Mouse (Mus musculus) thymus, adult 18-20 months (tissue): ENCODE results near the gene Mxd4.

ENCODE experiments used
- DNase-seq, 2 experiments: peaks; one replicate each; pipeline ENCODE4 v3.0.0; 2022; ENCODE audit warnings: mixed read lengths in 2 of 2

Mxd4 gene

GRCm38 (mm10) chr5:34196423-34196822 lies 8.9 kb upstream of the Mxd4 start:
- peak; percentile 85 to 93 for DNase-seq

- DNase-seq = no peak
Observed at GRCm38 (mm10) chr5:34195786-34196185, 8.3 kb upstream of the Mxd4 start.

- peak in 1 of 2 experiments; percentile 41 for DNase-seq
Observed at GRCm38 (mm10) chr5:34194975-34195662, 7.6 kb upstream of the Mxd4 start.

GRCm38 (mm10) chr5:34194426-34194825 lies 6.9 kb upstream of the Mxd4 start:
- no peak for DNase-seq

- no peak for DNase-seq
Observed at GRCm38 (mm10) chr5:34191843-34192242, 4.3 kb upstream of the Mxd4 start.

- peak in 1 of 2 experiments; percentile 24 for DNase-seq
Observed at GRCm38 (mm10) chr5:34191021-34191420, 3.5 kb upstream of the Mxd4 start.

- DNase-seq = no peak
Observed at GRCm38 (mm10) chr5:34189521-34189920, 2.0 kb upstream of the Mxd4 start.

- DNase-seq = no peak
Observed at GRCm38 (mm10) chr5:34188856-34189255, 1.3 kb upstream of the Mxd4 start.

GRCm38 (mm10) chr5:34186961-34187391 lies 544 bp downstream of the Mxd4 start:
- peak; percentile 42 to 46 for DNase-seq

GRCm38 (mm10) chr5:34186391-34186790 lies 1.1 kb downstream of the Mxd4 start:
- DNase-seq = peak in 1 of 2 experiments; percentile 24

- no peak for DNase-seq
Observed at GRCm38 (mm10) chr5:34185791-34186190, 1.7 kb downstream of the Mxd4 start.

- DNase-seq = peak in 1 of 2 experiments; percentile 3
Observed at GRCm38 (mm10) chr5:34185051-34185580, 2.4 kb downstream of the Mxd4 start.

- DNase-seq = peak in 1 of 2 experiments; percentile 2
Observed at GRCm38 (mm10) chr5:34183976-34184375, 3.5 kb downstream of the Mxd4 start.

GRCm38 (mm10) chr5:34183156-34183880 lies 4.2 kb downstream of the Mxd4 start:
- no peak for DNase-seq

GRCm38 (mm10) chr5:34182486-34182885 lies 5.0 kb downstream of the Mxd4 start:
- DNase-seq = no peak

- no peak for DNase-seq
Observed at GRCm38 (mm10) chr5:34177821-34178220, 9.7 kb downstream of the Mxd4 start.

- DNase-seq = no peak
Observed at GRCm38 (mm10) chr5:34177091-34177490, 10.4 kb downstream of the Mxd4 start.

- DNase-seq = no peak
Observed at GRCm38 (mm10) chr5:34176691-34177090, 10.8 kb downstream of the Mxd4 start.

GRCm38 (mm10) chr5:34175403-34175694 lies 12.2 kb downstream of the Mxd4 start:
- no peak for DNase-seq

GRCm38 (mm10) chr5:34174550-34175402 lies 12.7 kb downstream of the Mxd4 start:
- no peak for DNase-seq

GRCm38 (mm10) chr5:34174021-34174420 lies 13.5 kb downstream of the Mxd4 start:
- DNase-seq = no peak

- DNase-seq = no peak
Observed at GRCm38 (mm10) chr5:34170726-34171125, 16.8 kb downstream of the Mxd4 start.

- no peak for DNase-seq
Observed at GRCm38 (mm10) chr5:34169954-34170353, 17.6 kb downstream of the Mxd4 start.
